Mouse (Mus musculus) frontal cortex, postnatal 36 days (tissue): ENCODE results near the gene Gjd3.

Experiments
- DNase-seq, 2 experiments: peaks; one replicate each; pipeline ENCODE4 v3.0.0; 2022; ENCODE audit warnings: low spot score in 2 of 2

Gene Gjd3

GRCm38 (mm10) chr11:98981289-98981996, 1.4 kb downstream of the Gjd3 start:
- no peak for DNase-seq

GRCm38 (mm10) chr11:98979356-98979755, 3.5 kb downstream of the Gjd3 start:
- no peak for DNase-seq

GRCm38 (mm10) chr11:98978526-98979148, 4.2 kb downstream of the Gjd3 start:
- DNase-seq = no peak

- DNase-seq = peak; percentile 84 to 88
Observed at GRCm38 (mm10) chr11:98974871-98975719, 7.7 kb downstream of the Gjd3 start.

GRCm38 (mm10) chr11:98974213-98974612, 8.6 kb downstream of the Gjd3 start:
- DNase-seq = no peak

- DNase-seq = no peak
Observed at GRCm38 (mm10) chr11:98973584-98973983, 9.2 kb downstream of the Gjd3 start.

- DNase-seq = no peak
Observed at GRCm38 (mm10) chr11:98972801-98973360, 9.9 kb downstream of the Gjd3 start.

- DNase-seq = peak; percentile 84 to 87
Observed at GRCm38 (mm10) chr11:98972215-98972614, 10.6 kb downstream of the Gjd3 start.

- DNase-seq = no peak
Observed at GRCm38 (mm10) chr11:98971316-98972031, 11.3 kb downstream of the Gjd3 start.

- no peak for DNase-seq
Observed at GRCm38 (mm10) chr11:98970191-98970925, 12.5 kb downstream of the Gjd3 start.

GRCm38 (mm10) chr11:98969496-98969927, 13.3 kb downstream of the Gjd3 start:
- peak; percentile 70 to 83 for DNase-seq

GRCm38 (mm10) chr11:98968716-98969495, 13.9 kb downstream of the Gjd3 start:
- no peak for DNase-seq

GRCm38 (mm10) chr11:98968079-98968478, 14.7 kb downstream of the Gjd3 start:
- DNase-seq = no peak

- DNase-seq = peak; percentile 70 to 75
Observed at GRCm38 (mm10) chr11:98966499-98967141, 16.2 kb downstream of the Gjd3 start.

- DNase-seq = no peak
Observed at GRCm38 (mm10) chr11:98965416-98966077, 17.3 kb downstream of the Gjd3 start.

GRCm38 (mm10) chr11:98964616-98965415, 18.0 kb downstream of the Gjd3 start:
- DNase-seq = no peak

- no peak for DNase-seq
Observed at GRCm38 (mm10) chr11:98964201-98964615, 18.6 kb downstream of the Gjd3 start.
